Mouse (Mus musculus) neural tube, embryonic 10.5 days (tissue): ENCODE results near the gene Ybx1.

Experiments
- DNase-seq: peaks from one replicate; pipeline ENCODE4 v3.0.0-alpha.2; 2017; ENCODE audit warnings: low spot score; ENCODE audit errors: extremely low spot score

Ybx1 gene

DNA sequence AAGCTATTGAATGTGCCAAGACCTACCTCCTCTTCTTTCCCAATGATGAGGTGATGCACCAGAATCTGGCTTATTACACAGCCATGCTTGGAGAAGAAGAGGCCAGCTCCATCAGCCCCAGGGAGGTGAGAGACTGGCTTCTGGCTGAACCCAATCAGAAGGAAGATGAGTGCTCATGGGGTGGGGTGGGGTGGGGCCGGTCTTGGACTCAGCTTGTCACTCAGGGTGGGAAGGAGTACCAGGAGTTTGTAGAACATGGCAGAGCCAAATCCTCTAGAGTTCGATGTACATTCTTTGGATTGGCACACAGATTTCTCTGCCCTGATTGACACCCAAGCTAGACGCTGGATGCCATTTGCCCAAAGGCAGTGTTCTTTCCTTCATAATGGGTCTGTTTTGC, 55.7 kb downstream of the Ybx1 start:
- DNase-seq, result no peak

GRCm38 (mm10) chr4:119234348-119234747, 60.1 kb downstream of the Ybx1 start:
- DNase-seq, result no peak

- DNase-seq, result peak; percentile 61
Observed at GRCm38 (mm10) chr4:119233256-119233901, 61.0 kb downstream of the Ybx1 start.

DNA sequence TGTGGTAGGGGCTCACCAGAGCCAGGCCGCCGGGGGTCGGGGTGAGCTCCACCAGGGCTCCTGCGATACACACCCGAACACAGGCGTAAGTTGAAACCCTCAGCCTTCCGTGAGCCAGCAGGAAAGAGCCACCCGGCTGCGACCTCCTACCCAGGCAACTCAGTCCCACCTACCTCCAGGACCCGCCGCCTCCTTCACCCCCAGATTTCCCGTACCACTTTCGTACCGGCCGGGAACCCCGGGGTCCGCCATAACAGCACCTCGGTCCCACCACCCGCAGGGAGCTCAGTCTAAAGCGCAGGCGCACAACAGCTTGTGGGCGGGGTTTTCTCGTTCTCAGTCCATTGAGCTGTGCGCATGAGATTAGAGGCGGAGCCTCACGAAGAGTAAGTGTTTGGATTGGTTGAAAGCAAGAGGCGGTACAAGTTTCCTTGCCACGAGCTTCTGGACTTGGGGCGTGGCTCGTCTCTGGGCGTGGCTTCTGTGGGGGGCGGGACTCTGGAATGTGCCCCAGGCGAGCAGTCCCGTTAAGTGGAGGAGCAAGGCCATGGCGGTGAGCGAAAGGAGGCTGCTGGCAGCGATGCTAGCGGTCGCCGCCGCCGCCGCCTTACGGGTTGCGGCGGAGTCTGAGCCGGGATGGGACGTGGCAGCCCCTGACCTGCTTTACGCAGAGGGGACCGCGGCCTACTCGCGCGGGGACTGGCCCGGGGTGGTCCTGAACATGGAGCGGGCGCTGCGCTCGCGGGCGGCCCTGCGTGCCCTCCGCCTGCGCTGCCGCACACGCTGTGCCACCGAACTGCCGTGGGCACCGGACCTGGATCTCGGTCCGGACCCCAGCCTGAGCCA, 61.8 kb downstream of the Ybx1 start, which contains the start of the genes AU022252 and P3h1:
Gene AU022252 (minus strand): TSS at position 303 of the 846 bp plus-strand sequence.
Gene P3h1 (plus strand): TSS at position 506 of the 846 bp plus-strand sequence.
- peak; percentile 95 for DNase-seq
